7 mouse cellular contexts compared by ENCODE assay signal in genomic region chr3:137418636-137419035, GRCm38 (mm10).
DNase-seq lines count a peak whose midpoint lies in the region; ATAC-seq and TF ChIP-seq lines count a peak whose summit lies in the region.

No protein-coding gene starts in this region.

- H3K9ac ChIP-seq in kidney, postnatal 0 days (ENCODE audit: low read depth, low read length): no peak overlapping the region
- no peak overlapping the region for H3K9ac ChIP-seq in kidney, embryonic 16.5 days (replicated peaks; ENCODE audit: low read length)
- no peak overlapping the region for H3K9ac ChIP-seq in ES-E14 (ENCODE audit: insufficient read depth, low read depth, low read length, poor library complexity, severe bottlenecking)

- no peak overlapping the region for H3K4me3 ChIP-seq in kidney, postnatal 0 days (replicated peaks; ENCODE audit: low read depth, low read length)
- H3K4me3 ChIP-seq in kidney, embryonic 16.5 days (ENCODE audit: low read length): no peak overlapping the region
- no peak overlapping the region for H3K4me3 ChIP-seq in ES-E14 (ENCODE audit: insufficient read depth in 1 of 2, low read depth in 1 of 2, low read length in 2 of 2, poor library complexity in 1 of 2, severe bottlenecking in 1 of 2)

- peak; percentile 62 for TF ChIP-seq CTCF in kidney, postnatal 0 days (IDR thresholded peaks at IDR 0.05; ENCODE audit: low read depth)

- no peaks in the 10 kb centered on the region for H3K27me3 ChIP-seq in kidney, postnatal 0 days (ENCODE audit: insufficient read depth, low read length)
- H3K27me3 ChIP-seq in kidney, embryonic 16.5 days (ENCODE audit: insufficient read depth, low read length): no peaks in the 10 kb centered on the region

- no peaks in the 10 kb centered on the region for H3K9me3 ChIP-seq in kidney, postnatal 0 days (replicated peaks; ENCODE audit: low read length)
- no peaks in the 10 kb centered on the region for H3K9me3 ChIP-seq in kidney, embryonic 16.5 days (ENCODE audit: low read length)
- no peaks in the 10 kb centered on the region for H3K9me3 ChIP-seq in ES-E14 (ENCODE audit: control insufficient read depth, insufficient read depth, low read depth, low read length)

- peak; percentile 52 for DNase-seq in kidney, postnatal 0 days (ENCODE audit: low spot score)
- peak; percentile 7 for DNase-seq in ES-E14 (ENCODE audit: low read depth, low spot score)
- DNase-seq in c-Kit-positive CD71-negative TER-119-negative erythroid progenitor cells, embryonic 14.5 days (ENCODE audit: low read depth): peak; percentile 2
- no peak for DNase-seq in yolk sac, embryonic 10.5 days (ENCODE audit: low spot score)
- DNase-seq in urinary bladder, postnatal 10 days (ENCODE audit: low spot score): no peak

- H3K27ac ChIP-seq in kidney, postnatal 0 days: no peak overlapping the region
- H3K27ac ChIP-seq in kidney, embryonic 16.5 days (ENCODE audit: low read length): no peak overlapping the region
- no peak overlapping the region for H3K27ac ChIP-seq in ES-E14 (ENCODE audit: insufficient read depth, low read depth, low read length, poor library complexity, severe bottlenecking)

- no peaks in the 10 kb centered on the region for H3K36me3 ChIP-seq in kidney, postnatal 0 days (ENCODE audit: insufficient read depth, low read length)
- no peaks in the 10 kb centered on the region for H3K36me3 ChIP-seq in kidney, embryonic 16.5 days (ENCODE audit: insufficient read depth, low read length)
- no peaks in the 10 kb centered on the region for H3K36me3 ChIP-seq in ES-E14 (ENCODE audit: control insufficient read depth, insufficient read depth, low read length, poor library complexity, severe bottlenecking)

- ATAC-seq in kidney, postnatal 0 days (replicated peaks; ENCODE audit: low FRiP score, low read depth): no peak
- no peak for ATAC-seq in kidney, embryonic 16.5 days (ENCODE audit: low FRiP score, low TSS enrichment)
- peak; percentile 58 for ATAC-seq in megakaryocyte progenitor cell, adult 5-6 weeks (replicated peaks; ENCODE audit: poor library complexity)

- H3K4me2 ChIP-seq in kidney, postnatal 0 days (ENCODE audit: low read length): no peak overlapping the region
- no peak overlapping the region for H3K4me2 ChIP-seq in kidney, embryonic 16.5 days (replicated peaks; ENCODE audit: low read depth, low read length)

- H3K4me1 ChIP-seq in kidney, postnatal 0 days (replicated peaks; ENCODE audit: insufficient read depth, low read length): no peaks in the 10 kb centered on the region
- no peaks in the 10 kb centered on the region for H3K4me1 ChIP-seq in kidney, embryonic 16.5 days (ENCODE audit: insufficient read depth, low read length)
- no peaks in the 10 kb centered on the region for H3K4me1 ChIP-seq in ES-E14 (ENCODE audit: control insufficient read depth in 2 of 2, insufficient read depth in 2 of 2, low read length in 2 of 2, poor library complexity in 1 of 2)

- WGBS in kidney, postnatal 0 days: 71% methylated on average over 4 of the region's 4 CpGs
- WGBS in kidney, embryonic 16.5 days: 66% methylated on average over 4 of the region's 4 CpGs

- in situ Hi-C loops in ES-E14 (cut with MboI; ENCODE audit: low sequenced_read_pairs in 2 of 2, unreplicated experiment in 2 of 2): no loop called here

TF ChIP-seq in ES-E14, 5 proteins besides CTCF, POLR2A, EP300 and RAD21:
- TF ChIP-seq CHD2 (IDR thresholded peaks at IDR 0.05; ENCODE audit: low read depth, low read length) (no peak), ZNF384 (IDR thresholded peaks at IDR 0.05; ENCODE audit: low read depth, low read length) (no peak), MAFK (IDR thresholded peaks at IDR 0.05; ENCODE audit: insufficient read depth, low read depth, low read length) (no peak), HCFC1 (IDR thresholded peaks at IDR 0.05; ENCODE audit: borderline replicate concordance, insufficient read depth, low read length) (no peak), ZC3H11A (IDR thresholded peaks at IDR 0.05; ENCODE audit: borderline replicate concordance, low read depth, low read length) (no peak; the same call in 1 of the 2 replicates)

Comparison
In these comparisons a context has a peak if more than half of its experiments do, and no peak if none do; other contexts are left out.
1. DNase-seq: peak in kidney, postnatal 0 days (single experiment), ES-E14 (single experiment) and c-Kit-positive CD71-negative TER-119-negative erythroid progenitor cells, embryonic 14.5 days (single experiment); none in yolk sac, embryonic 10.5 days (single experiment) and urinary bladder, postnatal 10 days (single experiment).